Mouse (Mus musculus): ENCODE results near the gene Sec14l1. TPM values are rescaled to one million over a fixed set of nuclear protein-coding genes. Genes with fewer than 3 reads are reported as not detected.

Gene Sec14l1
- polyA plus RNA-seq, 1 experiment from 2014 or later = 63.0 TPM

GRCm38 (mm10) chr11:117169801-117170565 is 55.0 kb downstream of the Sec14l1 start:
- H3K27ac ChIP-seq (replicated peaks) = no peak overlapping the region

GRCm38 (mm10) chr11:117174098-117174892 is 59.3 kb downstream of the Sec14l1 start:
- 0 out of 2 replicates have a peak overlapping the region, but pooled peaks have one; percentile 13 for H3K9ac ChIP-seq
- peaks cover 17% of the 10 kb centered on the region for H3K4me1 ChIP-seq (replicated peaks)
- no peaks in the 10 kb centered on the region for H3K36me3 ChIP-seq
- peak overlapping the region; percentile 48 for H3K27ac ChIP-seq (replicated peaks)
- WGBS = 41% methylated on average over 18 of the region's 18 CpGs
- no peaks in the 10 kb centered on the region for H3K27me3 ChIP-seq
- no peak for ATAC-seq (ENCODE audit: low FRiP score, low read depth)
- H3K4me3 ChIP-seq = peak overlapping the region; percentile 7; the same call in 1 of the 2 replicates
- H3K4me2 ChIP-seq = peak overlapping the region; percentile 46
- no peaks in the 10 kb centered on the region for H3K9me3 ChIP-seq

More at GRCm38 (mm10) chr11:117169801-117170565, 55.0 kb downstream of the Sec14l1 start:
- no peak for ATAC-seq (ENCODE audit: low FRiP score, low read depth)
- Histone ChIP-seq H3K36me3 (no peaks in the 10 kb centered on the region), H3K4me3 (no peak overlapping the region), H3K4me1 (replicated peaks) (peaks cover 19% of the 10 kb centered on the region), H3K4me2 (no peak overlapping the region), H3K27me3 (no peaks in the 10 kb centered on the region), H3K9me3 (no peaks in the 10 kb centered on the region), H3K9ac (no peak overlapping the region)
- 70% methylated on average over 19 of the region's 19 CpGs for WGBS

- Histone ChIP-seq H3K9ac (0 out of 2 replicates have a peak overlapping the region, but pooled peaks have one; percentile 13), H3K4me1 (replicated peaks) (peaks cover 15% of the 10 kb centered on the region), H3K4me2 (peak overlapping the region; percentile 46), H3K27ac (replicated peaks) (peak overlapping the region; percentile 48), H3K9me3 (no peaks in the 10 kb centered on the region), H3K36me3 (no peaks in the 10 kb centered on the region), H3K27me3 (no peaks in the 10 kb centered on the region), H3K4me3 (peak overlapping the region; percentile 7; the same call in 1 of the 2 replicates)
- ATAC-seq (ENCODE audit: low FRiP score, low read depth) = no peak
- 48% methylated on average over 15 of the region's 15 CpGs for WGBS
Measured at GRCm38 (mm10) chr11:117174924-117175323, 60.0 kb downstream of the Sec14l1 start.

- ATAC-seq (ENCODE audit: low FRiP score, low read depth) = no peak
- Histone ChIP-seq H3K27me3 (no peaks in the 10 kb centered on the region), H3K36me3 (no peaks in the 10 kb centered on the region), H3K9ac (no peak overlapping the region), H3K27ac (replicated peaks) (no peak overlapping the region), H3K9me3 (no peaks in the 10 kb centered on the region), H3K4me3 (no peak overlapping the region), H3K4me1 (replicated peaks) (peaks cover 15% of the 10 kb centered on the region), H3K4me2 (no peak overlapping the region)
- 65% methylated on average over 12 of the region's 12 CpGs for WGBS
Measured at GRCm38 (mm10) chr11:117175472-117175871, 60.5 kb downstream of the Sec14l1 start.

GRCm38 (mm10) chr11:117176304-117176703 is 61.3 kb downstream of the Sec14l1 start:
- H3K9me3 ChIP-seq = no peaks in the 10 kb centered on the region
- ATAC-seq (ENCODE audit: low FRiP score, low read depth) = peak; percentile 29; the same call in 1 of the 2 replicates
- H3K27me3 ChIP-seq = no peaks in the 10 kb centered on the region
- H3K36me3 ChIP-seq = no peaks in the 10 kb centered on the region
- H3K4me2 ChIP-seq = no peak overlapping the region
- no peak overlapping the region for H3K27ac ChIP-seq (replicated peaks)
- H3K4me3 ChIP-seq = no peak overlapping the region
- 36% methylated on average over 5 of the region's 5 CpGs for WGBS
- H3K9ac ChIP-seq = no peak overlapping the region
- H3K4me1 ChIP-seq (replicated peaks) = peaks cover 15% of the 10 kb centered on the region

- Histone ChIP-seq H3K4me2 (no peak overlapping the region), H3K9ac (no peak overlapping the region), H3K36me3 (no peaks in the 10 kb centered on the region), H3K4me1 (replicated peaks) (peaks cover 15% of the 10 kb centered on the region), H3K27me3 (no peaks in the 10 kb centered on the region), H3K27ac (replicated peaks) (no peak overlapping the region), H3K4me3 (no peak overlapping the region), H3K9me3 (no peaks in the 10 kb centered on the region)
- 70% methylated on average over 5 of the region's 5 CpGs for WGBS
- peak; percentile 31; the same call in 1 of the 2 replicates for ATAC-seq (ENCODE audit: low FRiP score, low read depth)
Measured at GRCm38 (mm10) chr11:117176900-117177299, 61.9 kb downstream of the Sec14l1 start.

- Histone ChIP-seq H3K4me3 (no peak overlapping the region), H3K4me1 (replicated peaks) (peaks cover 15% of the 10 kb centered on the region), H3K27ac (replicated peaks) (no peak overlapping the region), H3K9ac (no peak overlapping the region), H3K9me3 (no peaks in the 10 kb centered on the region), H3K36me3 (no peaks in the 10 kb centered on the region), H3K27me3 (no peaks in the 10 kb centered on the region), H3K4me2 (no peak overlapping the region)
- WGBS = 68% methylated on average over 8 of the region's 11 CpGs
- ATAC-seq (ENCODE audit: low FRiP score, low read depth) = peak; percentile 81
Measured at GRCm38 (mm10) chr11:117177303-117177979, 62.5 kb downstream of the Sec14l1 start.

- Histone ChIP-seq H3K4me3 (no peak overlapping the region), H3K4me1 (replicated peaks) (peaks cover 5% of the 10 kb centered on the region), H3K27ac (replicated peaks) (no peak overlapping the region), H3K27me3 (no peaks in the 10 kb centered on the region), H3K4me2 (no peak overlapping the region), H3K9me3 (no peaks in the 10 kb centered on the region), H3K36me3 (no peaks in the 10 kb centered on the region), H3K9ac (no peak overlapping the region)
- no peak for ATAC-seq (ENCODE audit: low FRiP score, low read depth)
- WGBS = 85% methylated on average over 5 of the region's 5 CpGs
Measured at GRCm38 (mm10) chr11:117179902-117180301, 64.9 kb downstream of the Sec14l1 start.

GRCm38 (mm10) chr11:117182808-117183207 is 67.8 kb downstream of the Sec14l1 start:
- 92% methylated on average over 3 of the region's 3 CpGs for WGBS
- no peaks in the 10 kb centered on the region for H3K9me3 ChIP-seq
- H3K4me2 ChIP-seq = no peak overlapping the region
- H3K4me3 ChIP-seq = no peak overlapping the region
- ATAC-seq (ENCODE audit: low FRiP score, low read depth) = no peak
- H3K9ac ChIP-seq = no peak overlapping the region
- H3K4me1 ChIP-seq (replicated peaks) = no peaks in the 10 kb centered on the region
- no peaks in the 10 kb centered on the region for H3K27me3 ChIP-seq
- no peak overlapping the region for H3K27ac ChIP-seq (replicated peaks)
- H3K36me3 ChIP-seq = no peaks in the 10 kb centered on the region

GRCm38 (mm10) chr11:117183299-117183698 is 68.3 kb downstream of the Sec14l1 start:
- no peaks in the 10 kb centered on the region for H3K9me3 ChIP-seq
- no peak overlapping the region for H3K4me3 ChIP-seq
- H3K4me1 ChIP-seq (replicated peaks) = no peaks in the 10 kb centered on the region
- H3K36me3 ChIP-seq = no peaks in the 10 kb centered on the region
- no peak overlapping the region for H3K9ac ChIP-seq
- 82% methylated on average over 3 of the region's 3 CpGs for WGBS
- ATAC-seq (ENCODE audit: low FRiP score, low read depth) = no peak
- no peak overlapping the region for H3K4me2 ChIP-seq
- no peaks in the 10 kb centered on the region for H3K27me3 ChIP-seq
- H3K27ac ChIP-seq (replicated peaks) = no peak overlapping the region

GRCm38 (mm10) chr11:117183841-117184240 is 68.9 kb downstream of the Sec14l1 start:
- Histone ChIP-seq H3K27me3 (no peaks in the 10 kb centered on the region), H3K4me3 (no peak overlapping the region), H3K9me3 (no peaks in the 10 kb centered on the region), H3K27ac (replicated peaks) (no peak overlapping the region), H3K4me1 (replicated peaks) (no peaks in the 10 kb centered on the region), H3K36me3 (no peaks in the 10 kb centered on the region), H3K9ac (no peak overlapping the region), H3K4me2 (no peak overlapping the region)
- no peak for ATAC-seq (ENCODE audit: low FRiP score, low read depth)
- 79% methylated on average over 5 of the region's 5 CpGs for WGBS

All from hindbrain, embryonic 15.5 days (tissue).